Mouse (Mus musculus): ENCODE measurements around the gene Gm21797. TPM values are rescaled to one million over a fixed set of nuclear protein-coding genes. Genes with fewer than 3 reads are reported as not detected.
"Not testable (repeated sequence)": the region's sequence is repeated elsewhere in the genome, so short reads cannot be mapped to it uniquely, and the experiment has no call there.

The Gm21797 gene
- total RNA-seq (2021), result not detected
- long read RNA-seq, experiment 1, result 0 reads
- long read RNA-seq, experiment 2, result 0 reads

DNA sequence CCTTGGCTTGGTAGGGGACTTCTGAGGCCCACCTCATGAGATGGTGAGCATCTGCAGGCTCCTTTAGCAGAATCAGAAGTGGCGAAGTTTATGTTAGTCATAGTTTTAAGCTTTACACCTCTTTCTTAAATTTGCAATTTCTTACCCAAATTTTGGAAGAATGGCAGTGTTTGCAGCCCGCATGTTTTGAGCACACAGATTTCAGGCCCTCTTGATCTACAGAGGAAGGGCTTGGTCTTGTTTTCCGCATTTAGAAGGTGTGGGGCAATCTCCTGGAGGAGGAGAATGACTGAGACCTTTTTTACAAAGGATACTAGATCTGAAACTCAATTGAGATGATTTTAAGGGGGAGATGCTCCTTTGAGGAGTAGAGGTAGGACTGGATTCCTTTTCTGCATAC, at the start of gene Gm21797:
Gene Gm21797, minus strand, starts transcription at position 101 of the 400 bp plus-strand sequence.
- DNase-seq; intact Hi-C loops (cut with DNase I): not testable (repeated sequence)

DNA sequence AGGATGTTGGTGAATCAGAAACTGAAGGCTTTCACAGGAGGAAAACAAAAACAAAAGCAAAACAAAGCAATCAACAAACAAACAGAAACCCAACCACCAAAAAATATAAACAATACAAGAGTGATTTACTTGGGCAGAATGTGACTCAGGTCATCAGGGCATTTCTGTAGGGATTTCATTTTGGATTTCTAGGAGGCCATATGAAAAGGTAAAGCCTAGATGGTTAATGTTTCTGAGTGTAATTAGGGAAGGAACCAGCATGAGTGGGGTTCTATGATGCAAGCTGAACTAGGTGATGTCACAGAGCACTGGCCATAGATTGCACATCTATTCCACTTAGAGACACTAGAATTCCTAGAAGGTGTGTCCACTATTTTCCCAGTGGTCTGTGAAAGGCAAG, 29.0 kb upstream of the Gm21797 start, which contains the start of gene Gm20795:
Gene Gm20795, plus strand, starts transcription at position 301 of the 400 bp plus-strand sequence.
- DNase-seq; intact Hi-C loops (cut with DNase I): not testable (repeated sequence)

Other genes starting within 250 kb of the Gm21797 start
- gene Gm21852, start 123.8 kb downstream of the Gm21797 start, total RNA-seq (2021), result not detected
- gene Gm20795, start 29.1 kb upstream of the Gm21797 start, total RNA-seq (2021), result not detected